Comparison of ENCODE assay signal across 8 mouse cellular contexts in the genomic region with DNA sequence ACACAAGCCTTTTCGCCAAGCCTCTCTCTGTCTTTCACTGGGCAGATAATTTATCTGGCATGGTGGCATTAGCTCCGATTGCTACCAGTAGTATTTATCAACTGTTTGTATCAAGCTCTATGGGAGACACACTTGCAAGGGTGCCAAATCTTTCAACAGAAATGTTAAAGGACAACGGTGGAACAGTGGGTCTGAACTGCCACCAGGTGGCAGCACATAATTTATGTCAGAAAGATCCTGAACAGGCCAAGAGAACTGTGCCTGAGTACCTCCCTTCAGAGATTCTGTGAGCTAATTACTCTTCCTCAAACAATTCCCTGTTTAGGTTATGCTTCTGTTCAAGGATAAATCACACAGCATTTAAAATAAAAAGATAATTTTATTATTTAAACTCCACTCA. TPM values are rescaled to one million over a fixed set of nuclear protein-coding genes. Genes with fewer than 3 reads are reported as not detected.
DNase-seq lines count a peak whose midpoint lies in the region; ATAC-seq and TF ChIP-seq lines count a peak whose summit lies in the region.

No protein-coding gene starts in this region.

- peak; percentile 47 for TF ChIP-seq CTCF in G1E (IDR thresholded peaks at IDR 0.05; ENCODE audit: low read depth, low read length)

- no peak overlapping the region for H3K27ac ChIP-seq in forebrain, embryonic 15.5 days (replicated peaks)
- no peak overlapping the region for H3K27ac ChIP-seq in limb, embryonic 11.5 days (replicated peaks; ENCODE audit: low read depth, low read length)

- no peak overlapping the region for H3K4me3 ChIP-seq in G1E (ENCODE audit: low read depth, low read length)
- no peak overlapping the region for H3K4me3 ChIP-seq in forebrain, embryonic 15.5 days
- H3K4me3 ChIP-seq in limb, embryonic 11.5 days (ENCODE audit: low read depth, low read length): no peak overlapping the region

- no peaks in the 10 kb centered on the region for H3K9me3 ChIP-seq in G1E (replicated peaks)
- no peaks in the 10 kb centered on the region for H3K9me3 ChIP-seq in forebrain, embryonic 15.5 days
- no peaks in the 10 kb centered on the region for H3K9me3 ChIP-seq in limb, embryonic 11.5 days (ENCODE audit: control insufficient read depth, low read length)

- peaks cover 24% of the 10 kb centered on the region for H3K4me1 ChIP-seq in G1E (ENCODE audit: insufficient read depth, low read depth, low read length)
- H3K4me1 ChIP-seq in forebrain, embryonic 15.5 days: peaks cover 17% of the 10 kb centered on the region
- no peaks in the 10 kb centered on the region for H3K4me1 ChIP-seq in limb, embryonic 11.5 days (ENCODE audit: control insufficient read depth, insufficient read depth, low read length)

- no peak overlapping the region for H3K4me2 ChIP-seq in forebrain, embryonic 15.5 days (replicated peaks)
- no peak overlapping the region for H3K4me2 ChIP-seq in limb, embryonic 11.5 days (ENCODE audit: low read depth, severe bottlenecking)

- WGBS in forebrain, embryonic 15.5 days: 19% methylated on average over 3 of the region's 3 CpGs
- 17% methylated on average over 3 of the region's 3 CpGs for WGBS in limb, embryonic 11.5 days

- H3K27me3 ChIP-seq in G1E (ENCODE audit: insufficient read depth, low read length): no peaks in the 10 kb centered on the region
- 0 out of 2 replicates have a peak, but pooled peaks cover 3% of the 10 kb centered on the region for H3K27me3 ChIP-seq in forebrain, embryonic 15.5 days
- H3K27me3 ChIP-seq in limb, embryonic 11.5 days (ENCODE audit: control insufficient read depth, insufficient read depth, low read length): no peaks in the 10 kb centered on the region

- peak; percentile 32 for DNase-seq in 3134 (ENCODE audit: extremely low read depth, insufficient read length, low spot score)
- peak; percentile 26 for DNase-seq in G1E (ENCODE audit: low spot score)
- peak; percentile 80 to 81 for DNase-seq in cerebellum, adult 18-20 months
- peak; percentile 89 for DNase-seq in induced T-regulatory cell, adult 2 months (ENCODE audit: low read depth)
- peak; percentile 61 for DNase-seq in limb, embryonic 11.5 days (ENCODE audit: low spot score)
- DNase-seq in thymus, postnatal 10 days (ENCODE audit: low spot score in 2 of 2): peak; percentile 48 to 67

- no peak for ATAC-seq in G1E (ENCODE audit: extremely low read depth, insufficient number of reproducible peaks, low FRiP score, poor library complexity, severe bottlenecking)
- ATAC-seq in forebrain, embryonic 15.5 days (replicated peaks): peak; percentile 39
- ATAC-seq in limb, embryonic 11.5 days (ENCODE audit: insufficient number of reproducible peaks, low FRiP score, low TSS enrichment, low read depth): no peak
- peak; percentile 45 for ATAC-seq in neutrophil, adult 5-6 weeks (ENCODE audit: extremely low read depth, insufficient number of reproducible peaks, low FRiP score, poor library complexity, severe bottlenecking)

- H3K9ac ChIP-seq in forebrain, embryonic 15.5 days (replicated peaks): no peak overlapping the region
- H3K9ac ChIP-seq in limb, embryonic 11.5 days (ENCODE audit: low read length): no peak overlapping the region

- peaks cover 19% of the 10 kb centered on the region for H3K36me3 ChIP-seq in G1E (replicated peaks)
- 0 out of 2 replicates have a peak, but pooled peaks cover 3% of the 10 kb centered on the region for H3K36me3 ChIP-seq in forebrain, embryonic 15.5 days
- peaks cover 2% of the 10 kb centered on the region; the same call in 1 of the 2 replicates for H3K36me3 ChIP-seq in limb, embryonic 11.5 days (ENCODE audit: control insufficient read depth, insufficient read depth, low read length)

RNA-seq across cellular contexts. Expression of a gene that starts 1.4 kb away (rescaled TPM):
- total RNA-seq in G1E (2014; fragmentation: Nextera tagmentation) (5.1 and 6.6 TPM in 2 replicates), G1E (2017) (4.8 TPM in 2 replicates)
- 1.3 and 1.5 TPM in 2 replicates for polyA plus RNA-seq in G1E (2012)
- 4.3 and 5.5 TPM in 2 replicates for polyA plus RNA-seq in forebrain, embryonic 15.5 days (2015; fragmentation: Nextera tagmentation; extraction: Ambion mirVana)
- 12.3 and 12.5 TPM in 2 replicates for polyA plus RNA-seq in limb, embryonic 11.5 days (2014; fragmentation: Nextera tagmentation; extraction: Ambion mirVana)
- total RNA-seq in neutrophil, adult 5-6 weeks (2017): 9.3 and 14.5 TPM in 2 replicates

RNA-seq across cellular contexts. Expression of a gene that starts 11.1 kb away (rescaled TPM):
- 25.6 and 44.0 TPM in 2 replicates for total RNA-seq in G1E (2014; fragmentation: Nextera tagmentation)
- total RNA-seq in G1E (2017): 20.4 and 28.5 TPM in 2 replicates
- 2.6 and 4.0 TPM in 2 replicates for polyA plus RNA-seq in G1E (2012)
- 17.2 and 19.5 TPM in 2 replicates for polyA plus RNA-seq in forebrain, embryonic 15.5 days (2015; fragmentation: Nextera tagmentation; extraction: Ambion mirVana)
- 34.4 and 36.4 TPM in 2 replicates for polyA plus RNA-seq in limb, embryonic 11.5 days (2014; fragmentation: Nextera tagmentation; extraction: Ambion mirVana)
- 17.4 and 18.3 TPM in 2 replicates for total RNA-seq in neutrophil, adult 5-6 weeks (2017)

RNA-seq across cellular contexts. Expression of a gene that starts 11.2 kb away (rescaled TPM):
- total RNA-seq in G1E (2014; fragmentation: Nextera tagmentation): 48.9 and 53.1 TPM in 2 replicates
- 13.9 and 19.6 TPM in 2 replicates for total RNA-seq in G1E (2017)
- polyA plus RNA-seq in G1E (2012): 1.6 and 1.8 TPM in 2 replicates
- polyA plus RNA-seq in forebrain, embryonic 15.5 days (2015; fragmentation: Nextera tagmentation; extraction: Ambion mirVana): 25.5 and 27.7 TPM in 2 replicates
- 24.0 and 27.7 TPM in 2 replicates for polyA plus RNA-seq in limb, embryonic 11.5 days (2014; fragmentation: Nextera tagmentation; extraction: Ambion mirVana)
- total RNA-seq in neutrophil, adult 5-6 weeks (2017): 2.6 and 2.8 TPM in 2 replicates

RNA-seq across cellular contexts. Expression of a gene that starts 34.1 kb away (rescaled TPM):
- total RNA-seq in G1E (2014; fragmentation: Nextera tagmentation) (113 and 129 TPM in 2 replicates), G1E (2017) (298 and 303 TPM in 2 replicates)
- polyA plus RNA-seq in G1E (2012): 14.8 and 16.1 TPM in 2 replicates
- polyA plus RNA-seq in forebrain, embryonic 15.5 days (2015; fragmentation: Nextera tagmentation; extraction: Ambion mirVana): 481 and 490 TPM in 2 replicates
- polyA plus RNA-seq in limb, embryonic 11.5 days (2014; fragmentation: Nextera tagmentation; extraction: Ambion mirVana): 1,258 and 1,286 TPM in 2 replicates
- 56.9 and 58.1 TPM in 2 replicates for total RNA-seq in neutrophil, adult 5-6 weeks (2017)

Comparison
In these comparisons a context has a peak if more than half of its experiments do, and no peak if none do; other contexts are left out.
1. DNase-seq: peak in every context shown above with its lines; median percentile 89 in induced T-regulatory cell, adult 2 months; 80 in cerebellum, adult 18-20 months; 61 in limb, embryonic 11.5 days; 58 in thymus, postnatal 10 days; 32 in 3134; 26 in G1E.
2. ATAC-seq: peak in forebrain, embryonic 15.5 days (single experiment) and neutrophil, adult 5-6 weeks (single experiment); none in G1E (single experiment) and limb, embryonic 11.5 days (single experiment).